Mouse (Mus musculus) C2C12 (cell line): ENCODE measurements around the gene Chrna9.

Experiments used
- CEBPB ChIP-seq: IDR thresholded peaks from one replicate; pipeline ENCODE4 v1.6.1; 2011; ENCODE audit warnings: low read depth, mild to moderate bottlenecking, control low read depth, moderate library complexity
- CTCF ChIP-seq: IDR thresholded peaks from one replicate; pipeline ENCODE4 v1.5.1; 2011; ENCODE audit not compliant: control insufficient read depth, insufficient read depth, insufficient read length
- FOSL1 ChIP-seq: IDR thresholded peaks from one replicate; pipeline ENCODE4 v1.8.0; 2011; ENCODE audit warnings: mild to moderate bottlenecking, low read length; ENCODE audit not compliant: poor library complexity, insufficient read depth, severe bottlenecking
- MAX ChIP-seq: IDR thresholded peaks from one replicate; pipeline ENCODE4 v1.6.1; 2011; ENCODE audit warnings: mild to moderate bottlenecking, control low read depth

- no peak for TF ChIP-seq CTCF
- TF ChIP-seq CEBPB: no peak
- TF ChIP-seq MAX: no peak
- TF ChIP-seq FOSL1: no peak
Measured at GRCm38 (mm10) chr5:66001232-66001631, 66.5 kb downstream of the Chrna9 start.
